Comparison of ENCODE assay signal across 8 mouse cellular contexts in the genomic region with DNA sequence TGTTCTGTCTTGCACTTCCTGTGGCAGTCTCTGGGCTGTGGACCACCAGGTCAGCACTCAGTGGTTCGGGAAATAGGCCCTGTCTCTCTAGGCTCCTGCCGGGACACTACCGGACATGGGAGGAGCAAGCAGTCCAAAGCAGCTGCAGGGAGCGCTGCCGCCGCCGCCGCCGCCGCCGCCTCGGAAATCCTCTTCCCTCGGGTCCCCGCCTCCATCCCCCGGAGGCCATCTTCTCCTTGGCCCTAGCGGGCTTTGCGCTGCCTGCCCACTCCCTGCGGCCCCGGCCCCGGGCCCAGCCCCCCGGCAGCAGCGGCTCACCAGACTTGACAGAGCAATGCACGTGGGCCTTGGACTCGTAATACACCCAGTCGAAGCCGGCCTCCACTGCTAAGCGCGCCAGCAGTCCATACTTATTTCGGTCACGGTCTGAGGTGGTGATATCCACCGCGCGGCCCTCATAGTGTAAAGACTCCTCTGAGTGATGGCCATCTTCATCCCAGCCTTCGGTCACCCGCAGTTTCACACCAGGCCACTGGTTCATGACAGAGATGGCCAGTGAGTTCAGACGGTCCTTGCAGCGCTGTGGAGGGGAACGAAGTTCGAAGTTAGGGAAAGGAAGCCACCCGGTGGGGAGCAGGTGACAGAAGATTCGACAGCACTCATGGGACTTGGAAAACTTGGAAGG. TPM values are rescaled to one million over a fixed set of nuclear protein-coding genes. Genes with fewer than 3 reads are reported as not detected.
DNase-seq lines count a peak whose midpoint lies in the region; ATAC-seq and TF ChIP-seq lines count a peak whose summit lies in the region.

No protein-coding gene starts in this region.

- DNase-seq in ZHBTc4 (ENCODE audit: low read depth, low spot score): peak; percentile 66
- peak; percentile 54 for DNase-seq in kidney, adult 2 months
- no peak for DNase-seq in cerebellum, adult 8-10 months
- DNase-seq in urinary bladder, postnatal 14 days (ENCODE audit: low spot score): no peak
- DNase-seq in natural killer cell, adult 2 months (ENCODE audit: low spot score in 2 of 2): no peak

- TF ChIP-seq CTCF in E14TG2a.4 (conservative IDR thresholded peaks at IDR 0.05; ENCODE audit: low read length): no peak
- TF ChIP-seq CTCF in kidney, adult 2 months (conservative IDR thresholded peaks at IDR 0.05; ENCODE audit: insufficient read depth, insufficient read length, low read depth, low read length): no peak

- H3K4me3 ChIP-seq in E14TG2a.4 (replicated peaks; ENCODE audit: low read length): peak overlapping the region; percentile 63
- H3K4me3 ChIP-seq in kidney, adult 2 months (ENCODE audit: insufficient read depth, low read depth, low read length): peak overlapping the region; percentile 40
- H3K4me3 ChIP-seq in midbrain, embryonic 13.5 days (replicated peaks): peak overlapping the region; percentile 30

- H3K27me3 ChIP-seq in E14TG2a.4 (ENCODE audit: insufficient read depth, low read length): peaks cover 94% of the 10 kb centered on the region
- peaks cover 2% of the 10 kb centered on the region; the same call in 1 of the 2 replicates for H3K27me3 ChIP-seq in kidney, adult 2 months (replicated peaks; ENCODE audit: control insufficient read depth, insufficient read depth, low read length)
- H3K27me3 ChIP-seq in midbrain, embryonic 13.5 days: peaks cover 96% of the 10 kb centered on the region

- peak overlapping the region; percentile 49 for H3K4me2 ChIP-seq in midbrain, embryonic 13.5 days (replicated peaks)

- H3K4me1 ChIP-seq in E14TG2a.4 (replicated peaks; ENCODE audit: low read depth, low read length): peaks cover 42% of the 10 kb centered on the region
- peaks cover 20% of the 10 kb centered on the region for H3K4me1 ChIP-seq in kidney, adult 2 months (ENCODE audit: control insufficient read depth, insufficient read depth, low read length)
- peaks cover 42% of the 10 kb centered on the region for H3K4me1 ChIP-seq in midbrain, embryonic 13.5 days (replicated peaks)

- no peak for TF ChIP-seq POLR2A in kidney, adult 2 months (IDR thresholded peaks at IDR 0.05; ENCODE audit: low read depth, low read length)

- 13% methylated on average over 40 of the region's 41 CpGs for WGBS in kidney, adult 2 months
- WGBS in midbrain, embryonic 13.5 days: 1% methylated on average over 37 of the region's 41 CpGs

- peak overlapping the region; percentile 48 for H3K9ac ChIP-seq in midbrain, embryonic 13.5 days (replicated peaks)

- no peaks in the 10 kb centered on the region for H3K36me3 ChIP-seq in E14TG2a.4 (ENCODE audit: insufficient read depth, low read length)
- H3K36me3 ChIP-seq in kidney, adult 2 months (ENCODE audit: control insufficient read depth, insufficient read depth, low read length): no peaks in the 10 kb centered on the region
- H3K36me3 ChIP-seq in midbrain, embryonic 13.5 days: no peaks in the 10 kb centered on the region

- no peaks in the 10 kb centered on the region for H3K9me3 ChIP-seq in E14TG2a.4 (ENCODE audit: low read length)
- H3K9me3 ChIP-seq in midbrain, embryonic 13.5 days: no peaks in the 10 kb centered on the region

- H3K27ac ChIP-seq in kidney, adult 2 months (ENCODE audit: insufficient read depth, low read depth, low read length): no peak overlapping the region
- H3K27ac ChIP-seq in midbrain, embryonic 13.5 days: no peak overlapping the region

- peak; percentile 46 for ATAC-seq in granulocyte monocyte progenitor cell, adult 5-6 weeks (replicated peaks; ENCODE audit: poor library complexity, severe bottlenecking)
- ATAC-seq in midbrain, embryonic 13.5 days: 0 out of 2 replicates have a peak, but pooled peaks have one; percentile 21

RNA-seq across cellular contexts. Expression of gene Ihh, which starts 3.3 kb away (rescaled TPM):
- total RNA-seq in granulocyte monocyte progenitor cell, adult 5-6 weeks (2014; fragmentation: Nextera tagmentation): not detected in 2 replicates
- total RNA-seq in granulocyte monocyte progenitor cell, adult 5-6 weeks (2017): not detected in 2 replicates
- polyA plus RNA-seq in kidney, adult 2 months (2012; rRNA removed): 30.3 and 43.5 TPM in 2 replicates
- 0.13 and 0.26 TPM in 2 replicates for polyA plus RNA-seq in midbrain, embryonic 13.5 days (2015; fragmentation: Nextera tagmentation; extraction: Ambion mirVana)

RNA-seq across cellular contexts. Expression of gene Cfap65, which starts 12.7 kb away (rescaled TPM):
- total RNA-seq in granulocyte monocyte progenitor cell, adult 5-6 weeks (2014; fragmentation: Nextera tagmentation): not detected in 2 replicates
- total RNA-seq in granulocyte monocyte progenitor cell, adult 5-6 weeks (2017): not detected in 2 replicates
- 1.6 and 2.4 TPM in 2 replicates for polyA plus RNA-seq in kidney, adult 2 months (2012; rRNA removed)
- 0.24 and 0.42 TPM in 2 replicates for polyA plus RNA-seq in midbrain, embryonic 13.5 days (2015; fragmentation: Nextera tagmentation; extraction: Ambion mirVana)

RNA-seq across cellular contexts. Expression of gene Cryba2, which starts 55.2 kb away (rescaled TPM):
- total RNA-seq in granulocyte monocyte progenitor cell, adult 5-6 weeks (2014; fragmentation: Nextera tagmentation): not detected in 2 replicates
- not detected in 2 replicates for total RNA-seq in granulocyte monocyte progenitor cell, adult 5-6 weeks (2017)
- not detected in 2 replicates for polyA plus RNA-seq in kidney, adult 2 months (2012; rRNA removed)
- polyA plus RNA-seq in midbrain, embryonic 13.5 days (2015; fragmentation: Nextera tagmentation; extraction: Ambion mirVana): 0.64 and 1.9 TPM in 2 replicates

Comparison
In these comparisons a context has a peak if more than half of its experiments do, and no peak if none do; other contexts are left out.
1. DNase-seq: peak in ZHBTc4 (single experiment) and kidney, adult 2 months (single experiment); none in cerebellum, adult 8-10 months (single experiment), urinary bladder, postnatal 14 days (single experiment) and natural killer cell, adult 2 months (0 of 2).
2. RNA of gene Ihh, which starts 3.3 kb away (polyA plus RNA-seq): 30.3 to 43.5 TPM in kidney, adult 2 months; 0.13 to 0.26 TPM in midbrain, embryonic 13.5 days; every median in the first group is over 10 times any median in the second.
3. Peak in every context shown above with its lines, with median percentiles within 50 percentile points of each other: H3K4me3 ChIP-seq.